Mouse (Mus musculus): Measurements from ENCODE around the gene Camsap1. TPM values are rescaled to one million over a fixed set of nuclear protein-coding genes. Genes with fewer than 3 reads are reported as not detected.

Camsap1 gene
- total RNA-seq, 2 experiments from 2014 or later: 34.2 to 36.2 TPM

DNA sequence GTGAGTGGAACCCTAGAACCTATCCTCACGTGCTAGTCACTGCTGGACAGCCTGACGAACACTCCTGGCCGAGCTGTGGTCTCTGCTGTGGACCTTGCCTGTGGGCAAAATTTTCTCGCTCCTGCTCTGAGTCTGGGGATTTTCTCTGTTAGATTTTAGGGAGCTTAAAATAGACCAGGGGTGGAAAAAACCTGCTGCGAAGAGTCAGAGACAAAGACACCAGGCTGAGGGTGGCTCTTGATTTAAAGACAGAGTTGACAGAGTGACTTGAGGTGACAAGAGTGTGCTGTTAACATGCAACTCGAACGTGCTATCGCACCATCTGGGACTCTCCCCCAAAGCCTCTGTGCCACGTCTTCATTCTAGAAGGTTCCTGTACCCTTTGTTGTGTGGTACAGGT, 84.1 kb downstream of the Camsap1 start:
- DNase-seq (ENCODE audit: low spot score): no peak
- intact Hi-C loops (cut with DNase I): no loop called here

DNA sequence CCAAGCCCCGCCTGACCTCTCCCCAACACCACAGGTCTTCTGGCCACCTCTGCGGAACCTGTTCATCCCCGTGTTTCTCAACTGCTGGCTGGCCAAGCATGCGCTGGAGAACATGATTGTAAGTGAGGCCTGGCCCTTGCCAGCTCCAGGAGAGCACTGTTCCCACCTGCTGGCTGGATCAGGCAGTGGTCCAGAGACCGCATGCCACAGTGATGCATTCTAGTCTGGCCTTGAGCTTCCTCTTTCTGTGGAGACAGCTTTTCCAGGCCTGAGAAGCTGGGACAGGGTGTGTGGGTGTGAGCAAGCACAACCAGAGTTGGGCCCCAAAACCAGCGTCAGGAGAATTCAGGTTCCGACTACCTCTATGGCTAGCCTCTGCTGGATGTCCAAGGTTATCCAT, 90.6 kb downstream of the Camsap1 start:
- DNase-seq (ENCODE audit: low spot score): no peak
- intact Hi-C loops (cut with DNase I): no loop called here

DNA sequence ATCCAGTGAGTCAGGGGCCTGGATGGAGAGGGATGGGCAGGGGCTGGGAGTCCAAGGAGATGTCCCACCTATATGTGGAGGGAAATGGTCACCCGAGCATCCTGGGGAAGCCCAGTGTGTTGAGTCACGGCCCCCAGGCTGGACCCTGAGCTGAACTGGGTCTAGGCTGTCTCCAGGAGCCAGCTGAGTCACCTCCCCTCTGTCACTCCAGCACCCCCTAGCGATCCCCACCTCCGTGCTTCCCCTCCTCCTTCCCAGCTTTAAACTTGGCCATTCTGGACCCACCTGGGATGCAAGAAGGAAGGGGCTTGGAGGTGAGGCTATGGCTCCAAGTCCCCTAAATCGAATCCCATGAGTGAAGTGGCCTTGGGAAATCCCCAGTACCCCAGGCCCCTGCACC, 94.9 kb downstream of the Camsap1 start:
- intact Hi-C loops (cut with DNase I): no loop called here
- DNase-seq (ENCODE audit: low spot score): no peak

DNA sequence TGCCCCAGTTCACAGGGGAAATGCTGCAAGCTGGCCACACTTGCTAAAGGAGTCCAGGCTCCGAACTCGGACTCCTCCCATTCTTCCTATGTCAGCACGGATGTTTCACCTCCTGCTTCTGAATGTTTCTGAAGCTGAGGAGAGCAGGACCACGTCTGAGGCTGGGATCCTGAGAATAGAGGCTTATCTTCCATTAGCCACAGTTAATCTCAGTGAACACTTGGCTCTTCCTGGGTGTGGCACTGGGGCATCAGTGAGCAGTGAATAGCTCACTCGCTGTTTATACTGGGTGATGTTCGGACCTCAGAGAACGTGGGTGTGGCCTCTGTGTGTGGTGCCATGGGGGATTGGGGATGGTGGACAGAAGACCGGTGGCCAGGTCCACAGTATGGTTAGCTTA, 95.9 kb downstream of the Camsap1 start:
- intact Hi-C loops (cut with DNase I): no loop called here
- DNase-seq (ENCODE audit: low spot score): no peak

DNA sequence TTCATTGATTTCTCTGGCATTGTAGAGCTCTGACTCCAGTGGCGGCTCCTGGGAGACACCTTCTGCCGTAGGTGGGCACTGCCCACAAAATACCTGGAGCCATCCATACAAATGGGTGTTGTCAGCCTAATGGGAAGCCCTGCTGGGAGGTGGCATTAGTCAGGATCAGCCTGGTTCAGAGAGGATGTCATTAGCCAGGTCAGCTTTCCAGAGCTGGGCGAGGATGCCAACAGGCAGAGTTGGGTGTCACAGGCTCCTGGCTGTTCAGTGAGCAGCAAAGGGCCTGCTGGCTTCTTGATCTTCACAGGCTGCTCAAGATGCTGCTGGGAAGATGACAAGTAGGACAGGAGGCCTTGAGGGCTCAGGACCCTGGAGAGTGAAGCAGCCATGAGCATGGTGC, 98.3 kb downstream of the Camsap1 start:
- no peak for DNase-seq (ENCODE audit: low spot score)
- intact Hi-C loops (cut with DNase I): no loop called here

DNA sequence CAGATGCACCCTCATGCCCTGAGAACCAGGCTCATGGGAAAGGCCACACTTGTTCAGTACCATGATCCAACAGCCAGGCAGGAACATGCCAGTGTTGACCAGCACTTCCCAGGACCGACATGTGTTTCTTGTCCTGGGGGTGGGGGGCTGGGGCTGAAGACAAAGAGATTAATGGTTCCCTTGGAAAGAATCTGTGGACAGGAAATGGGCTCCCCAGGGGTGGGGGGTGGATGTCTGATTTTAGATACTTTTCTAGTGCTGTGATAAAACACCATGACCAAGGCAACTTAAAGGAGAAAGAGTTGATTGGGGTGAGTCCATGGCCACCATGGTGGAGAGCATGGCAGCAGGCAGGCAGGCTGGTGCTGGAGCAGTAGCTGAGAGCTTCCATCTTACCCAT, 100.8 kb downstream of the Camsap1 start:
- intact Hi-C loops (cut with DNase I): no loop called here
- no peak for DNase-seq (ENCODE audit: low spot score)

DNA sequence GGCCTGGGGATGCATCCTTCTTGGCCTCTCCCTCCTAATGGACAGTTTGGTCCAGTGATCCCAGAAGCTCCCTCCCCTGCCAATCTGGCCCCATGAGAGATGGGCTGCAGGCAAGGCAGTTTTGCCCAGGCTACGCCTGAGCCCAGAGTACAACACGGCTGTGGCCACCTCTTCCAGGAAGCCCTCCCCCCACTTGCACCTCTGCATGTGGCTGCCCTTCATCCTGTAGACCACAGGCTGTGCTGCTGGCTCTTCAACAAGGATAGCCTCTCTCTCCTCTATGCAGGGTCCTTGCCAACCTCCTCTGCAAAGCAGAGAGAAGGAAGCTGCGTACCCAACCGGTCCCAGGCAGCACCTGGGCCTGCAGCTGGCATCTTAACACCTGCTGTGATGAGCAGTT, 104.0 kb downstream of the Camsap1 start:
- intact Hi-C loops (cut with DNase I): no loop called here
- DNase-seq (ENCODE audit: low spot score): no peak

DNA sequence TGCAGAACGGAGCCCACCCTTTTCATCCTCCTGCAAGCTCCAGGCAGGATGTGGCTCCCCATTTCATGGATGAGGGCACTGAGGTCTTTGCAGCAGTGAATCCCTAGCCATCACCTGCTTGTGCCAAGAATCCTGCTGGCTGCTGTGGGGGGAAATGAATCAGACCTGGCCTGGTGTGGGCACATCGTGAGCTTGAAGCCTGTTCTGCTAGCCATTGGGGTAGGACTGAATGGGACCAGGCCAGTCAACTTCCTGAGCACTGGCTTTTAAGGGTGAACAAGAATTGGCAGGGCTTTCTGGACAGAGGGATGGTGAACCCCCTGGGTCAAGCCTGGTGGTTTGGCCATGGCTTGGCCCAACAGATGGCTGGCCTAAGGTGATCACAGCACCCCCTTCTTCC, 104.6 kb downstream of the Camsap1 start:
- intact Hi-C loops (cut with DNase I): no loop called here

DNA sequence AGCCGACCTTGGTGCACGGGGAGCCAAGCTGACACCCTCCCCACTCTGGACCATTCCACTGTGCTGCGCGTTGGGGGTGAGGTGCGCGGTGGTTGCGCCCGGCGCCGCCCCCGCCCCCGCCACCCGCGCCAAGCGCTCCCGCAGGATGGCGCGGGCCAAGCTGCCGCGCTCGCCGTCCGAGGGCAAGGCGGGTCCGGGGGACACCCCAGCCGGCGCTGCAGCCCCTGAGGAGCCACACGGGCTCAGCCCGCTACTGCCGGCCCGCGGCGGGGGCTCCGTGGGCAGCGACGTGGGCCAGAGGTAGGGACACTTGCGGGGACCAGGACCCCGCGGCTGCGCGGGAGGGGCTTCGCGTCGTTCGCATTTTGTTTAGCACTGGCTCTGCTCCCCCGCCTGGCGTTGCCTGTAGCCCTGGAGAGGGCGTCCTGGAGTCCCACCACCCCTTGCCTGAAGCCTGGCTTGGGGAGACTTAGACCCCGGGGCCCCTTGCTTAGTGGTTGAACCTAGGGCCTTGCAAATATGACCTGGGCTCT, 105.3 kb downstream of the Camsap1 start:
- no peak for DNase-seq (ENCODE audit: low spot score)
- intact Hi-C loops (cut with DNase I): no loop called here

More for the DNA sequence above, 104.6 kb downstream of the Camsap1 start:
- no peak for DNase-seq (ENCODE audit: low spot score)

DNA sequence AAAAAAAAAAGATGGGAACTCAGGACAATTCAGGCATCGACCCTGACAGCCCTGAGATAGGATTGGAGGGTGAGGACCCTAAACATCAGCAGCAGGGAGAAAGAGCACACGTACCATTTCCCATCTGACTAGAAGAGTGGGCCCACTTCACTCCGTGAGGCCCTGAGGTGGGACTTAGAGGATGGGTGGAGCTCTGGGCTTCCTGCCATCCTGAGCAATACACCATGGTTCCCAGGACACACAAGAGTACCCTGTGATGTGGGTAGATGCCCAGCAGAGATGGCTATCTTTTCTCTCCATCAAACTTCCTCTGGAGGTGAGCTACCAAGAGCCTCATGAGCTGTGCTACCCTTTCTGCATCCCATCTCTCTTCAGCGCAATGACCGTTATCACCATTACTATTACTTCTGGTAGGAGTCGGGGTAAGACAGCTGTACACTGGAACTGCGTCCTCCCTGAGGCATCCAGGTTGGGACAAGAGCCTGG, 105.8 kb downstream of the Camsap1 start:
- no peak for DNase-seq (ENCODE audit: low spot score)
- intact Hi-C loops (cut with DNase I): no loop called here

Other genes starting within 250 kb of the Camsap1 start
- gene Obp2b, start 246.3 kb downstream of the Camsap1 start, total RNA-seq (2021): not detected
- not detected for gene Lcn3, start 217.7 kb downstream of the Camsap1 start, total RNA-seq (2021)
- not detected for gene Lcn11, start 206.3 kb downstream of the Camsap1 start, total RNA-seq (2021)
- not detected for gene Gm13539, start 201.0 kb downstream of the Camsap1 start, total RNA-seq (2021)
- not detected for gene Glt6d1, start 167.4 kb downstream of the Camsap1 start, total RNA-seq (2021)
- gene Lcn9, start 160.1 kb downstream of the Camsap1 start, total RNA-seq (2021): not detected
- not detected for gene Sohlh1, start 136.0 kb downstream of the Camsap1 start, total RNA-seq (2021)
- under 1 TPM; 0.25 to 0.36 TPM for gene Kcnt1, start 119.5 kb downstream of the Camsap1 start, total RNA-seq (2021)
- 10 to 100 TPM; 90.4 to 92.4 TPM for gene Ubac1, start 38.5 kb upstream of the Camsap1 start, total RNA-seq (2021)
- 10 to 100 TPM; 25.5 to 28.9 TPM for gene Nacc2, start 139.9 kb upstream of the Camsap1 start, total RNA-seq (2021)
- gene Lhx3, start 225.0 kb upstream of the Camsap1 start, total RNA-seq (2021): not detected

Measured in heart, postnatal 25 days (tissue).